Mouse (Mus musculus) hindbrain, embryonic 11.5 days (tissue): ENCODE results near the gene Fbxw7. TPM values are rescaled to one million over a fixed set of nuclear protein-coding genes. Genes with fewer than 3 reads are reported as not detected.

Source experiments
- ATAC-seq: fragments of 200-750 bp; cut with Nextera tagmentation; 2 replicates; pipeline ENCODE4 v1.8.0; 2017; ENCODE audit warnings: mild to moderate bottlenecking, moderate TSS enrichment, moderate library complexity; ENCODE audit not compliant: low FRiP score
- DNase-seq: peaks from one replicate; pipeline ENCODE4 v3.0.0-alpha.2; 2015; ENCODE audit warnings: low spot score
- H3K27ac ChIP-seq: fragments of 300-500 bp; sonication (generic); 2 replicates; pipeline ENCODE4 v1.5.1; 2014; ENCODE audit warnings: mild to moderate bottlenecking, low read depth, low read length
- H3K27me3 ChIP-seq: fragments of 300-500 bp; sonication (generic); 2 replicates; pipeline ENCODE4 v1.6.1; 2014; ENCODE audit warnings: mild to moderate bottlenecking, low read length, moderate library complexity, mixed read lengths; ENCODE audit not compliant: control insufficient read depth, insufficient read depth
- H3K36me3 ChIP-seq: fragments of 300-500 bp; sonication (generic); 2 replicates; pipeline ENCODE4 v1.6.1; 2014; ENCODE audit warnings: mild to moderate bottlenecking, low read length, moderate library complexity, mixed read lengths; ENCODE audit not compliant: control insufficient read depth, insufficient read depth
- H3K4me1 ChIP-seq: fragments of 300-500 bp; sonication (generic); replicated peaks from 2 replicates; pipeline ENCODE4 v1.6.1; 2014; ENCODE audit warnings: low read length, mixed read lengths; ENCODE audit not compliant: control insufficient read depth, insufficient read depth
- H3K4me2 ChIP-seq: fragments of 300-500 bp; sonication (generic); replicated peaks from 2 replicates; pipeline ENCODE4 v1.6.1; 2014; ENCODE audit warnings: mild to moderate bottlenecking, low read depth, low read length
- H3K4me3 ChIP-seq: fragments of 300-500 bp; sonication (generic); 2 replicates; pipeline ENCODE4 v1.5.1; 2014; ENCODE audit warnings: low read depth, low read length
- H3K9ac ChIP-seq: fragments of 300-500 bp; sonication (generic); 2 replicates; pipeline ENCODE4 v1.6.1; 2014; ENCODE audit warnings: low read depth, low read length
- H3K9me3 ChIP-seq: fragments of 300-500 bp; sonication (generic); 2 replicates; pipeline ENCODE4 v1.6.1; 2016; ENCODE audit warnings: low read length; ENCODE audit not compliant: control insufficient read depth
- WGBS: fragments of 180-500 bp; shearing (Covaris S2); extraction: QIAGEN DNeasy Blood & Tissue Kit; methylation state at CpG from one replicate; pipeline ENCODE4 v1.1.7; 2014; 5-methylcytosine and 5-hydroxymethylcytosine counted together
- polyA plus RNA-seq: library from polyadenylated mRNA; unstranded; fragments of >200 nt; fragmentation: Nextera tagmentation; extraction: Ambion mirVana; gene quantifications from 2 replicates; pipeline ENCODE4 v1.2.1, GENCODE M21; 2014

The Fbxw7 gene
- polyA plus RNA-seq, 1 experiment from 2014 or later: 21.1 TPM

DNA sequence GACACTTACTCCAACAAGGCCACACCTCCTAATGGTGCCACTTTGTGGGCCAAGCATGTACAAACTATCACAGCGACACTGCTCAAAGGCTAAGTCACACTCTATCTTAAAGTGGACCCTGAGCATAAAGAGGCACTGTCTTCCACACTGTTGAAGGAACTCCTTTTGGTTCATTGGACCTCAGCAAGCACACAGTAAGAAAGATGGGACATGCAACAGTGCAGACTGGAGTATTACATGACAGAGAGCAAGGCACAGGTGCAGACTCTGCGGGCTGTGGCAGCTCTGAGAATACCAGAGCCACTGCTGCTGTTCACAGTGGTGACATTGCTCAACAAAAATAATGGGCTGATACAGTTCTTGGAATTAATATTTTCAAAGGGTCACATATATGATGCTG is 165.1 kb downstream of the Fbxw7 start:
- DNase-seq (no peak), ATAC-seq (no peak)
- no peak overlapping the region for H3K4me3 ChIP-seq
- no peaks in the 10 kb centered on the region for H3K9me3 ChIP-seq
- H3K27me3 ChIP-seq: no peaks in the 10 kb centered on the region
- H3K4me1 ChIP-seq: no peaks in the 10 kb centered on the region
- no peak overlapping the region for H3K27ac ChIP-seq
- WGBS: 89% methylated on average over 2 of the region's 2 CpGs
- H3K9ac ChIP-seq: no peak overlapping the region
- no peak overlapping the region for H3K4me2 ChIP-seq
- H3K36me3 ChIP-seq: no peaks in the 10 kb centered on the region

DNA sequence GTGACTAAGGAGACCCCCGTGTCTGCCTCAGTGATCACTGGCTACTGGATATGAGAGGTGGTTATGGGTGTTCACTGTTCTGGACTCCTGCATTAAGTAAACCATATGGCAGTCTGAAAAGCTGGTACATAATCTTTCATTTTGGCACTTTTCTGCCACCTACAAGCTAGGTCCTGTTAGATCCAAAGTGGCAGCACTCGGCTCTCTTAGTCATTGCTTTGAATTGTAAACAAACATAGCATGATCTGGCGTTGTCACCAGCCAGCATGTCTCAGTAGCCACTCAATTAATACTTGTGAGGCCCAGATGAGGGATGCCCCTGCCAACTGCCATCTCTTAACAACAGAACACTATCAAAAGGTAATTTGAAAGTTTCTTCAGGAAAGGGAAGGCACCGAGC is 167.6 kb downstream of the Fbxw7 start:
- no peaks in the 10 kb centered on the region for H3K9me3 ChIP-seq
- H3K9ac ChIP-seq: no peak overlapping the region
- no peak overlapping the region for H3K27ac ChIP-seq
- no peak overlapping the region for H3K4me2 ChIP-seq
- H3K36me3 ChIP-seq: no peaks in the 10 kb centered on the region
- H3K4me3 ChIP-seq: no peak overlapping the region
- DNase-seq: no peak
- no peaks in the 10 kb centered on the region for H3K4me1 ChIP-seq
- 80% methylated on average over 4 of the region's 4 CpGs for WGBS
- ATAC-seq: no peak
- no peaks in the 10 kb centered on the region for H3K27me3 ChIP-seq

DNA sequence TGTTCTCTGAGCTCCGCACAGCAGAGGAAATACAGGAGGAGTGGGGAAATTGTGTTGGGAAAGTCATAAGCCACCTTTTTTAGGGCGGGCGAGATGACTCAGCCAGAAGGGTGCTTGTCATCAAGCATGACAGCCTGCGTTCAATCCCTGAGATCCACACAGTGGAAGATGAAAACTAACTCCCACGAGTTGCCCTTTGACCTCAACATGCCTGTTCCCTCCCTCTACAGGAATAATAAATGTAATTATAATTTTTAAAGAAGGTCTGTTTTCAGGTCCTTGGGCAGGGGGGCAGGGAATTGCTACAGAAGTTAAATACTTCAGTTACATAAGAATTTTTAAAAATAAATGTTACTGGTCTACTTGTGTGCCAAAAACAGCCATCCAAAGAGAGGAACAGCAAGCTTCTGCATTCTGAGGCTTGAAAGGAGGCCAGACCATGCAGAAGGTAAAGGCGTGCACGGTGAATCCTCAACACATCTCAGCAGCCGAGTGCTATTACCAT is 170.1 kb downstream of the Fbxw7 start:
- ATAC-seq (no peak), DNase-seq (no peak)
- Histone ChIP-seq H3K4me1 (no peaks in the 10 kb centered on the region), H3K4me2 (no peak overlapping the region), H3K36me3 (no peaks in the 10 kb centered on the region), H3K9ac (no peak overlapping the region), H3K27ac (no peak overlapping the region), H3K9me3 (no peaks in the 10 kb centered on the region), H3K27me3 (no peaks in the 10 kb centered on the region), H3K4me3 (no peak overlapping the region)
- WGBS: 89% methylated on average over 8 of the region's 8 CpGs

DNA sequence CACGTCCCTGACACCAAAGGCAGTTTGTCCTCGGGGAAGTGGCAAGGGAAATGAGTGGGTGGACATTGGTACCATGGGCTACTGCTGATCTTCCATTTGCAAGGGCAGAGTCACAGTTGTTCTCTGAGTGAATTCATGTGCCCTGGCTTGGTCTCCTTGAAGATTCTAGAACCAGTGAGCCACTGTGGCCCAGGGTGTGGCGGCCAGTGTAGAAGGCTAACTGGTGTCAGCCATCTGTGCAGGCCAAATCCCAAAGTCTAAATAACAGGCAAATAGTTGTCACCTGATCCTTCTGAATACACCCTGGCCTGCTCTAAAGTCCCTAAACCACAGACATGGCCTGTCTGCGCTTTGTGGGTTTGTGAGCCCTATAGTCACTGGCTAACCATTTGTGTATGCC is 173.8 kb downstream of the Fbxw7 start:
- Histone ChIP-seq H3K4me1 (no peaks in the 10 kb centered on the region), H3K36me3 (no peaks in the 10 kb centered on the region), H3K9me3 (no peaks in the 10 kb centered on the region), H3K27me3 (no peaks in the 10 kb centered on the region), H3K4me2 (no peak overlapping the region), H3K27ac (no peak overlapping the region), H3K9ac (no peak overlapping the region), H3K4me3 (no peak overlapping the region)
- DNase-seq (no peak), ATAC-seq (no peak)
- WGBS: 93% methylated on average over 4 of the region's 4 CpGs

DNA sequence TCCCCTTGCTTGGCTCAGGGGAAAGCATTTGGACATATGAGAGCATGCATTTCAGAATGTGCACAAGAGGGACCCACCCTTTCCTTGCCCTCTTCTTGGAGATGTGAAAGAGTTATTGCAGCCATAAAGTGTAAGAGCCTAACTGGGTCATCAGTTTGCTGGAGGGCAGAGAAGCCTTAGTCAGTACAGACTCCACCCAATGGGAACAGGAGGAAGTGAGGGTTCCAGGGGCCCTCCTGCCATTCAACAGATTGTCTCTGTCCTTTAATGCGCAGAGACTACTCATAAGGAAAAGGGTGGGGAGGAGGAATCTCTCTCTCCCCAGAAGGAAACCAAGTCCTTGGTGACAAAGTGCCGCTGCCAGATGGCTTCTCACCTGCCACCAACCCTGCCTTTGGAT is 190.2 kb downstream of the Fbxw7 start:
- Histone ChIP-seq H3K27me3 (no peaks in the 10 kb centered on the region), H3K36me3 (no peaks in the 10 kb centered on the region), H3K4me2 (no peak overlapping the region), H3K9ac (no peak overlapping the region), H3K4me1 (no peaks in the 10 kb centered on the region), H3K4me3 (no peak overlapping the region), H3K9me3 (no peaks in the 10 kb centered on the region), H3K27ac (no peak overlapping the region)
- 82% methylated on average over 2 of the region's 2 CpGs for WGBS
- ATAC-seq (no peak), DNase-seq (no peak)

DNA sequence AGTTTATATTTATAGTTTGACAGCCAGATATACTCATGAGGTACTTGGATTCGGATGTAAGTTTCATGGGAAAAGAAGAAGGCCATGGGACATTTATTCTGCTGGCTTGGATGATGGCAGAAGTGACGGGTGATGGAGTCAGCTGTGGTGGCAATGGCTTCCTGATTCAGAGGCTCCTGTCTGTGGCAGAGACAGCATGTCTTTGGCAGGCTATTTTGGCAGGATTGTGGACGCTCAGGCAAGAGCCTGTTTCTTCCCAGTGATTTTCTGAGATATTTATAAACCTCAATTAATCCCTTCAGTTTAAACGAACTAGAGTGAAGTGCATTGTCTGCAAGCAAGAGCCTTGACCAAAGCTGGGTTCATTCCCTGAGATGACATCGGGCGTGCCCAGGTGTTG is 197.8 kb downstream of the Fbxw7 start:
- Histone ChIP-seq H3K9ac (no peak overlapping the region), H3K9me3 (no peaks in the 10 kb centered on the region), H3K36me3 (no peaks in the 10 kb centered on the region), H3K27me3 (no peaks in the 10 kb centered on the region), H3K4me2 (no peak overlapping the region), H3K4me1 (no peaks in the 10 kb centered on the region), H3K4me3 (no peak overlapping the region), H3K27ac (no peak overlapping the region)
- ATAC-seq (no peak), DNase-seq (no peak)
- WGBS: 89% methylated on average over 6 of the region's 6 CpGs

DNA sequence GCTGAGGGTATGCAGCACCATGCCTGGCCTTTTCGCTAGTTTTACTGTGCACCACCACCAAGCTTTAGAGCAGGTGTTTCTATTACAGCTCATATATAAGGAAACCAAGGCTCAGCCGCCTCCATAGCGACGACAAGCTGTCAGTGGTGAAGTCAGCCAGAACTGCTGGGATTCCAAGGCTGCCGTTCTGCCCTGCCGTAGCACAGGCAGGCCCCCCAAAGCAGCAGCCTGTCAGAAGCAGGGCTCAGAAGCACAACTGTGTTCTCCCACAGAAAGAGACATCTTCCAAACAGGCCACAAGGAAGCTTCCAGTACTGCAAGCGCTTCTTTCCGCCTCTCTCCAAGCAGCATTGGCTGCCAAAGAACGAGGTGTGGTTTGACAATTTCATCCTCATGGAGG is 200.6 kb downstream of the Fbxw7 start:
- no peak overlapping the region for H3K9ac ChIP-seq
- H3K36me3 ChIP-seq: no peaks in the 10 kb centered on the region
- 71% methylated on average over 9 of the region's 9 CpGs for WGBS
- no peak for ATAC-seq
- H3K27ac ChIP-seq: no peak overlapping the region
- no peak overlapping the region for H3K4me2 ChIP-seq
- no peaks in the 10 kb centered on the region for H3K4me1 ChIP-seq
- H3K4me3 ChIP-seq: no peak overlapping the region
- no peak for DNase-seq
- H3K9me3 ChIP-seq: no peaks in the 10 kb centered on the region
- no peaks in the 10 kb centered on the region for H3K27me3 ChIP-seq

DNA sequence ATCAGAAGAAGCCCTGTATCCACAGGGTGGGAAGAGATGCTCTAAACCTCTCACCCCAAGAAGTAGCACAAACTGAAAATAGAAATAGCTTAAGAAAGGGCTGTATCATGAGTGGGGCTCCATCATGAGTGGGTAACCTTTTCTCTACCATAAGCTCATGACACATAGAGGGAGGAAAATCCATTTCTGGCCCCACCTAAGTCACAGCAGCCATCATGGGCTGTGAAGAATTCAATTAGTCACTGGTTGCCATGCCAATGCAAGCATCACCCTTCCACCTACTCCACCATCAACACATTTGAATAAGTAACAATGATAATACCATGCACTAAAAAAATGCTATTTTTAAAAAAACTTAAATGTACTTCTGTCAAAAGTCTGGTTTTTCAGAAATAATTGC is 205.1 kb downstream of the Fbxw7 start:
- H3K4me3 ChIP-seq: no peak overlapping the region
- no peak overlapping the region for H3K4me2 ChIP-seq
- H3K27ac ChIP-seq: no peak overlapping the region
- DNase-seq (no peak), ATAC-seq (no peak)
- H3K4me1 ChIP-seq: 0 out of 2 replicates have a peak, but pooled peaks cover 3% of the 10 kb centered on the region
- H3K9me3 ChIP-seq: no peaks in the 10 kb centered on the region
- H3K36me3 ChIP-seq: no peaks in the 10 kb centered on the region
- no peak overlapping the region for H3K9ac ChIP-seq
- H3K27me3 ChIP-seq: no peaks in the 10 kb centered on the region

DNA sequence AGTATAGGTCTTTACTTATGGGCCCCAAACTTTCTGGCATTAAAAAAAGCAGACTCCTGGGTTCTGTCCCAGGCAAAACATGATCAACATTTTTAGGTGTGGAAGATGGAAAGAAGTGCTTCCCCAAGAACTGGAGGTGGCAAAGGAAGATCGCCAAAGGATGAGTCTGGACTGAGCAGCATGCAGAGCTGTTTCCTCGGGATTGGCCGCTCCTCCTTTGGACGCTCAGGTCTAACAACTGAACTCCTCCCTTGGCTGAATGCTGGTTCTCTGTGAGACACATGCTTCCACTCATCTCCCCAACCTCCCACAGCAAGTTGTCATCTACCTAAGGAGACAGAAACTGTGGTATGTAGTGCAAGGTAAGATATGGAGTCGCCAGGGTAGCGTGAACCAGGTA is 206.7 kb downstream of the Fbxw7 start:
- no peaks in the 10 kb centered on the region for H3K9me3 ChIP-seq
- no peak overlapping the region for H3K4me2 ChIP-seq
- 92% methylated on average over 6 of the region's 6 CpGs for WGBS
- no peak overlapping the region for H3K9ac ChIP-seq
- no peak overlapping the region for H3K4me3 ChIP-seq
- ATAC-seq: no peak
- no peak for DNase-seq
- H3K27me3 ChIP-seq: no peaks in the 10 kb centered on the region
- H3K36me3 ChIP-seq: no peaks in the 10 kb centered on the region
- H3K27ac ChIP-seq: no peak overlapping the region
- 0 out of 2 replicates have a peak, but pooled peaks cover 3% of the 10 kb centered on the region for H3K4me1 ChIP-seq
